Mouse (Mus musculus) thymus, postnatal 36 days (tissue): ENCODE results near the gene Ldha.
A peak's percentile ranks its signal among the peaks of the same experiment; 100 is the strongest.
"Not testable (repeated sequence)": the region's sequence is repeated elsewhere in the genome, so short reads cannot be mapped to it uniquely, and the experiment has no call there.

Source experiments
- DNase-seq, 2 experiments: peaks; one replicate each; pipeline ENCODE4 v3.0.0; 2022; ENCODE audit warnings: mixed read lengths in 2 of 2

Ldha gene

DNA sequence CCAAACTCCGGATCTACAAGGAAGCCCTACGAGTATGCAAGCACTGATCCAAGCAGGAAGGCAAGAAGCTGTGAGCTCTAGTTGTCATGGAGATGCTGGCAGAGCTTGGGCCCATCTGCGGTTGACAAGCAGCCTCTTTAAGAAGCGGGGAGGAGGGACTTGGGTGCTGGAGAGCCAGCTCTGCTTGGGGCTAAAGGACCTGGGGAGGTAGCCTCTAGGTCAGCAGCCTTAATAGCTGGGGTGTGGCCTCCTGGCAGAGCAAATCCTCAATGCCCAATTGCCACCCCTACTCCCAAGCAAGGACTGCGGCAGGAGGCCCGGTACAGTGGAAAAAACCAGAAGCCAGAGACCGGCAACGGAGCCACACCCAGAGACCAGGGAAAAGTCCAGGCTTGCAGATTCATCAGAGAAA, 2.4 kb upstream of the Ldha start:
- DNase-seq, result peak; percentile 53 to 72

DNA sequence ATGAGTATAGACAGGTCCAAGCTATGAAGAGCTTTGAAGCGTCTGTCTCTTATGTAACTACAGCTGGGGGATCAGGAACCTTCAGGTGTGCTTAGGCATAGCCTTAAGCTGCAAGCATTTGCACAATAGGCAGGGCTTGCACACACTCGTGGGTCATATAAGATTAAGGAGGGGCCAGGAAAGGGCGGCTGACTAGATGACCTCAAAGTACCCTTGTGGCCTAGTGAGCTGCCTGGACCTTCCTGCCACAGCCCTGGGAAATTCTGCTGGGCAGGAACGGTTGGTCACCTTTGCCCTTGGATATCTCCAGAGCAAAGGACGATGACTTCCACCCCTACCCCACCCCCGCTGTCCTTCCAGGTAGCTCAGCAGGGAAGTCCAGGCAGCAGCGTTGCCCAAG, 1.8 kb upstream of the Ldha start:
- no peak for DNase-seq

DNA sequence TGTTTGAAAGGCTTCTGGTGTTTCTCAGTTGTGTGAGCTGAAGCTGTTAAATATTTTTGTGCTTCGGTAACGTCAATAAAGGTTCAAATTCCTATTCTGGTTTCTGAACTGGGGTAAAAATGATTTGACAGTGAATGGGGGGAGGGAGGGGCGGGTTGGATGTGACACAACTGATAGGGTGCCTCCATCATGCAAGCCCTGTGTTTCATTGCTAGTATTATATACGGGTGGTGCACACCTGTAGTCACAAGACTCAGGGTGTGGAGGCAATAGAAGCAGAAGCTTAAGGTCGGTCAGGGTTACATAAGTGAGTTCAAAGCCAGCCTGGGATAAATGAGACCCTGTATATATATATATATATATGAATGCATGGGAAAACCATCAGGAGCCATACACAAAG, 1.4 kb upstream of the Ldha start:
- no peak for DNase-seq

DNA sequence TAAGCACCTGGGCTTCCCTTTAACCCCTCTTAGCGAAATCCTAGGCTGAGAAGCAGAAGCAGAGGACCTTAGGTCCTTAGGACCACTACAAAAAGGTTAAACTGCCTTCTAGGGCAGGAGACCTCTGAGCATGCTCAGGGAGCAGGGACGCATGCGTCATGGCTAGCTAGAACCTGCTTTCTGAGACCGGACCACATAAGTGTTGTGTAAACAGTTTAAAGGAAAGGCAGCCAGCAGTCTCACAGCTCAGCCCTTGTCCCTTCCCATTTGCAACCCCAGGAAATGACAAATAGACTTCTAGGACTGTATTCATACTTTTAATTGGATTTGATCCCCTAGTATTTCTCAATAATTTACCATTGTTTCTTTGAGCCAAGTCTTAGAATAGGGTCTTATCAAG, 949 bp upstream of the Ldha start:
- no peak for DNase-seq

DNA sequence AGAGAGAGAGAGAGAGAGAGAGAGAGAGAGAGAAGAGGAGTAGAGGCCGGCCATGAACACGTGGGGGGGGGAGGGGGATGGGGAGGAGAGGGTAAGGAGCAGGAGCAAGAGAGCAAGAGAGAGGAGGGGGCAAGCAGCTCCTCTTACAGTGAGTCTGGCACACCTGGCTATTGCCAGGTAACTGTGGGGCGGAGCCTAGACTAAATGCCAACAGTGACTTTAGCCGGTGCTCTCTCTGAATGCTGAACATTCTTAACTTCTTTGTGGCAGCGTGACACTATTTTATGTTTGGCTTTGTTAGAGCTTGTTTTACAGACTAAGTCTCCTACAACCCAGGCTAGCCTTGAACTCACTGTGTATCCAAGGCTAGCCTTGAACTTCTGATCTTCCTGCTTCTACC, 1.0 kb downstream of the Ldha start:
- no peak for DNase-seq

DNA sequence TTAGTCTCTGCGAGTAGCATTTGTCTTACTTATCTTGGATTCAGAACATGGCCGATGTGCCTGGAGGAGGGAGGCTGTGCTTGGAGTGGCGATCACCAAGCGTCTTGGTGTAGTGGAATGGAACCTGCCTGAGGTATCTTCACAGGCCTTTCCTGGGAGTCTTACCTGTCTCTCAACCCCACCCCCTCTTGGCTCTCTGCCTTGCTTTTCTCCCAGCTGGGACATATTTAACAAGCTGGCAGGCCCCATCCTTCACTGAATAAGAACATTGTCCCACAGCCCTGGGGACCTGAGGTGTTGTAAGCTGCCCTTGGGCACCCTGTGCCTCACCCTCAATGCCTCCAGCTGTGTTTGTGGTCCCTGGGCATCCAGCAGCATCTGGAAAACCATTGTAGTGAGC, 2.3 kb downstream of the Ldha start:
- no peak for DNase-seq

DNA sequence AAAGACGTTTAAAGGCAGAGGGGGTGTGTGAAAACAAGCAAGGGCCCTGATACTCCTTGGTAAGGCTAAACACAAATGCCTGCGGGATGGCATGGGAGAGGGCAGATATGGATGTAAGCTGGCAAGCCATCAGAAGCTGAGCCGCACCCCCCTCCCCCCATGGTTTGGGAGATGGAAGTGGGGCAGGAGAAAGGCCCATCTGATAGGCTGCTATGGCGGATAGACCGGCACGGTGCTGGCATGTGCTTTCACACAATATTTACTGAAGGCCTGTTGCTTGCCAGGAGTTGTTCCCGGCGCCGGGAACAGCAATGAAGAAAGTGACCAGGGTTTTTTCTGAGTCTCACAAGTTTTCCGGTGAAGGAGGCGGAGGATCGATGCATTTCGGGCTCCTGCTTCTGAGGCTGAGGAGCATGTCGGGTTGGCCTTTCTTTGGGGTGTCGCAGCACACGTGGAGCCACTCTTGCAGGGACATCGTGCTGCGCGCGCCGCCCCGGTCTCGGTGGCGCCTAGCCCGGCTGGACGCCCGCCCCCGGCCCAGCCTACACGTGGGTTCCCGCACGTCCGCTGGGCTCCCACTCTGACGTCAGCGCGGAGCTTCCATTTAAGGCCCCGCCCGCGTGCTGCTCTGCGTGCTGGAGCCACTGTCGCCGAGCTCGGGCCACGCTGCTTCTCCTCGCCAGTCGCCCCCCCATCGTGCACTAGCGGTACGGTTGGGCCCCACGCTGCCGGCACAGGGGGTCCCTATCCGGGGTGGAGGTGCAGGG, 4.1 kb downstream of the Ldha start:
- peak; percentile 92 to 93 for DNase-seq

DNA sequence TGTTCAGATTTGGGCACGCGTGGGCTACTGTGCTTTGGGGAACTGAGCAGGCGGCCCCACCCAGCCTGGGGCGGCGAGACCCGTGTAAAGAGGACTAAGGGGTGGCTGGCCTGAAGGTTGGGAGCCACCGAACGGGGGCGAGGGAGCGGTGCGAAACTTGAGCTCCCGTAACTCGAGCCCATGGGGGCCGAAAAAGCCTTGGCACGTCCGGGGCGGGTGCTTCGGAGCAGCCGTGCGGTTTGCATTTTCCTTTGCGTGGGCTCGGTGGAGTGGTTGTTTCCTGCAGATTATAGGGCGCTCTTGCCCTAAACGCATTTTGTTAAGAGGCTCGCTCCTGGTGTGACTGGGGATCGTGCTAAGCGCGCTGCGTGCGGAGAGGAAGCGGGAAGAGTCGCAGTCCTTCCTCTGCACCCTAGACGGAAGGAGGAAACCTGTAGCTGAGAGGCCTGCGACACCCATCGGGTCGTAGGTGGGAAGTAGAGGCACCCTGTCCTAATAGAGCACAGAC, 4.8 kb downstream of the Ldha start:
- peak; percentile 68 to 72 for DNase-seq

DNA sequence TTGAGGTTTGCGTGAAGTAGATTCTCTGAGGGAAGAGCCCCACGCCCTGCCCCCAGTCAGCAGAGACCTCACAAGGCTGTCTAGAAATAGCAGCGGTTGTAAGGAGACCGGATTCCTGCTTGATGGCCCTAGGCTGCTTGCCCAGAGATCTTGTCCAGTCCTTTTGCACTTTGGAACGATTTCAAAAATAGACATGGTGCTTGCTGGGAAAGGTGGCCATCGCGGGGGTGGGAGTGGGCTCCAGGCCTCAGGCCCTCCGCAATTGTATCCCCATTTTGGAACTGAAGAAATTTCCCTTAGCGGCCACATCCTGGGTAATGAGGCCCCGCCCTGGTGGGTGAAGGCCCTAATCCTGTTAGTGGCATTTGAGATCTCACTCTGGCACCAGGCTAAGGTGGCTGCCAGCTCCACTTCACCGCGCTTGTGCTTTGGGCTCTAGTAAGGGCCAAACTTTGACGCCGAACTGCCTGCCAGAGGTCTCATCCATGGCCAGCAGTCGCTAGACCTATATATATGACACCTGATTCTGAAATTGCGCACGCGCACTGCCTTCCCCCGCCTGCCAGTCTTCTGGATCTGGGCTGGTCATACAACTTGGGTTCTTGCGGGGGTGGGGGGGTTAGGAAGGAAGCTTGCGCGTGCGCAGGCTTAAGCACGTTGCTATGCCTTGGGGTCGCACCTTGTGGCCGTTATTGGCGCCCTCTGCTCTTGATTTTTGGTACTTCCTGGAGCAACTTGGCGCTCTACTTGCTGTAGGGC, 5.4 kb downstream of the Ldha start:
- peak; percentile 73 to 81 for DNase-seq

DNA sequence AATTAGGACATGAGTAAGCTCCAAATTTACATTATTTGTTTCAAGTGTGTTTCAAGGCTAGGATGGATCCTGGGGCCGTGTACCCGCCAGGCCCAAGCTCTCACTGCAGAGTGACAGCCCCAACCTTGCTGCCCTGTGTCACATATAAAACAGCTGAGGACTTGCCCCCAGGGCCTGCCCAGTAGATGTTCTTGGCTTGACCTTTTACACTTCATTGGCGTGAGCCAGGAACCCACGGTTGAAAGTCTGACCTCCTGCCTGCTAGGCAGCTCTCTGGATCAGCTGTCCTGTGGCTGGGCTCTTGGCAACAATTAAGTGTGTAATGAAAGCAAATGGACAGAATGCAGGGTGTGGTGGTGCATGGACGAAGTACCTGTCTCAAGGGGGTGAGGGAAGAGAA, 8.0 kb downstream of the Ldha start:
- no peak for DNase-seq

DNA sequence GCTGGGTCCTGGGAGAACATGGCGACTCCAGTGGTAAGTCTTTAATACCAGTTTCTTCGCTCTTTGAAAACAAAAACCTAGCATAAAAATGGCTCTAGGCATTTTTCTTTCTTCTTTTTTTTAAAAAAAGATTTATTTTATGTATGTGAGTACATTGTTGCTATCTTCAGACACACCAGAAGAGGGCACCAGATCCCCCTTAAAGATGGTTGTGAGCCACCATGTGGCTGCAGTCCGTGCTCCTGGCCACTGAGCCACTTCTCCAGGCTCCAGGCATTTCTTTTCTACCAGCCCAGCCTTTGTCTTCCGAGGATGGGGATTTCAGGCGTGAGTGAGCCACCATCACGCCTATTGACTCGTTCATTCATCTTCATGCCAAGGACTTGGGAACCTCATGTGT, 9.8 kb downstream of the Ldha start:
- no peak for DNase-seq

DNA sequence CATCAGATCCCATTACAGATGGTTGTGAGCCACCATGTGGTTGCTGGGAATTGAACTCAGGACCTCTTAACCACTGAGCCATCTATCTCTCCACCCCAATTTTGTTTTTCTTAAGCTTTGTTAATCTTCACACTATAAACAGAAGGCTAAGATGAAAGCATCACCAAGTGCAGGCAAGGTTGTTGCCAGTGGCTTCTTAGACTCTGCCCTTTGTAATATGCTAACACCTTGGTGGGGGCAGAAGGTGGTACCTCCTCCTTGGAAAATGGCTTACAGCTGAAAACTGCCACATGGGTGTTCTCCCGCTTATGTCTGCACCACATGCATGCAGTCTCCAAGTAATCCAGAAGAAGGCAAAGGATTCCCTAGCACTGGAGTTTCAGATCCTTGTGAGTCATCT, 11.4 kb downstream of the Ldha start:
- no peak for DNase-seq

DNA sequence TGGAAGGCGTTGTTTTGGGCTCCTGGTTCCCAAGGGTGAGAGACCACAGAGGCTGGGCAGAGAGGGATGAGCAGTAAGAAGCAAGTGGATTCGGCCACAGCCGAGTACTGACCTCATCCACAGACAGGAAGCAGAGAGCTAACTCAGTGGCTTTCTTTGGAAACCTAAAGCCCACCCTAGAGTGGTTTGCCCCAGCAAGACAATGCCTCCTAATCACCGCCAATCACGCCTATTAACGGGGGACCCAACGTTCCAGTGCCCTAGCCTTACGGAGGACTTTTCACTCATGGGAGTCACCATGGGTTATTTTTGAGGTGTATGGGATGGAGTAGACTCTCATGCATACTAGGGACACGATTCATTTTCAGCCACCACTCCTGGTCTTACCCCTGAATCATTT, 12.1 kb downstream of the Ldha start:
- DNase-seq, result no peak

DNA sequence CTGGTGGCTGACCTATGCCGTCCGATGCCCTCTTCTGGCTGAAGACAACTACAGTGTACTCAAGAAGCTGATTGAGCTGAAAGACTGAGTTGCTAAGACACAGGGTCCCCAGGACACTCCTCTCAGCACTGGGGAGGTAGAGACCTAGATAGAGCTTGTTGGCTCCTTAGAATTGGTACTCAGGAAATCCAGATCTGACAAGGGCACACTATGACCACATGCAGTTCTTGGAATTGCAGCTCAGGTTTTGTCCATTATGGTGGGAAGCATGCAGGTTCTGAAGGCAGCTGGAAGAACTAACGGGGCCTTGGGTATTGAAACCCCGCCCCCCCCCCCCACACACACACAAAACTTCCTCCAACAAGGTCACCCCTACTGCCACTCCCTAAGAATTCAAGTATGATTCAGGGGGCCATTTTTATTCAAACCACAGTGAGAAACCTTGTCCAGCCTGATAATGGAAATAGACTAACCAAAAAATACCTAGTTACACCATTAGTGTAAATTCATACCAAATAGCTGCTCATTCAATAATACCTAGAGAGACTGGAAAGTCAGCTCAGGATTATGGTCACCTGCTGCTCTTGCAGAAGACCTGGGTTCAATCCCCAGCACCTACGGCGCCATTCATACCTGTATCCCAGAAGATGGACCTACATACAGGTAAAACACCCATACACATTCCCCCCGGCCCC, 14.7 kb downstream of the Ldha start:
- no peak for DNase-seq

DNA sequence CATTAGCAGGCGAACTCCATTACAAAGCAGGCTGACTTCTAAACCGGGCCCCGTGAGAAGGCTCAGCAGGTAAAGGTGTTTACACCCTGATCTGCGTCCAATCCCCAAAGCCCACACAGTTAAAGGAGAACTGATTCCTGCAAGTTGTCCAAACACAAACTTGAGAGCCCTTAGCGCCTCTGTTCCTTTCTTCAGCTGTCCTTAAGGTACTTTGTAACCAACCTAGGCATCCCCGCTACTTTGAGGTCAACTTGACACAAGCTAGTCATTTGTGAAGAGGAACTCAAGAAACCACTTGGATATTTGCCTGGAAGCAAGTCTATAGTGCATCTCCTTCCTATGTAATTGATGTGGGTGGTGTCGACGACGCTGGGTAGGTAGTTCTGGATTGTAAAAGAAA, 16.2 kb downstream of the Ldha start:
- no peak for DNase-seq

DNA sequence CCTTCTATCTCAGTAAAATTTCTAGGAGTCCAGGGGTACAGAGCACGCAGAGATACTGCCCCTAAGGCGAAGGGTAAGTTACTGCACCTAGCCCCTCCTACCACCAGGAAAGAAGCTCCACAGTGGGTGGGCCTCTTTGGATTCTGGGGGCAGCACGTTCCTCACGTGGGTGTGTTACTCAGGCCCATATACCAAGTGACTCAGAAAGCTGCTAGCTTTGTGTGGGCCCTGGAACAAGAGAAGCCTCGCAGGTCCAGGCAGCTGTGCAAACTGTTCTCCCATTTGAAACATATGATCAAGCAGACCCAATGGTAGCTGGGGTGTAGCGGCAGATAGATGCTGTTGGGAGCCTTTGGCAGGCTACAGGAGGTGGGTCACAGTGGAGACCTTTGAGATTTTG, 17.8 kb downstream of the Ldha start:
- no peak for DNase-seq

DNA sequence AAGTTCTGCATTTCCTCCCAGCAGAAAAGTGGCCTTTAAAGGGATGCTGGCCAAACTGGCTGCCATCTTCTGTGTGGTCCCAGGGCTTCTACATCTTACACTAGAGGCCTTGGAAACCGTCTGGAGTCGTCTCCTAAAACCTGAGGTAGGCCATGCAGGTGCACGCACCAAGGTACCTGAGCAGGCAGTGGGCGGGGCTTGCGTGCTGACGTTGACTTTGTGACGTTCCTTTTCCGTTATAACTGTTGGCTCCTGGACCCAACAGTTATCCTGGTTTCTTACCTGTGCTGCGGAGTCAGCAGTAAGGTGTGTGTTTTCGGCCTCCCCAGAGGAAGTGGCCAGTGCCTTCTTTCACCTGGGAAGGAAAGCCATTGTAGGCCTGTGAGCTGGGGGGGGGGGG, 19.7 kb downstream of the Ldha start, which contains the start of gene Ldhc:
Gene Ldhc, plus strand, starts transcription at position 208 of the 400 bp plus-strand sequence.
- DNase-seq, result no peak

DNA sequence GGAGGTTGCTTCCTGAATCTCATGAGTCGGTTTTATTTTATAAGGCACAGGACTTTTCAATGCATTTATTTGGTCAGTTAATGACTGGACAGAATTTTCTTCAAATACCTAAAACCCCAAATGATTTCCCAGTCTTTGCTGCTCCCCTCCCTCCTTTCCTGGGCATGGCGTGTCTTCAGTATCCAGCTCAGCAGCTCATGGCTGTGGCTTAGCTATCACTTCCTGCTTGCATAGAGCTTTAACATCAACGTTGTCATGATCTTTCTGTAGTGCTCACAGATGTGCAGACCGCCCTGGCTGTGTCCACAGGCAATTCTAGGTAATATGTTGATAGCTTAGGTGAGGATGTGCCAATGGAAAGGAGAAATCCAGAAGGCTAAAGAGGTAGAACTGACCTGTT, 30.7 kb downstream of the Ldha start:
- DNase-seq, result no peak

DNA sequence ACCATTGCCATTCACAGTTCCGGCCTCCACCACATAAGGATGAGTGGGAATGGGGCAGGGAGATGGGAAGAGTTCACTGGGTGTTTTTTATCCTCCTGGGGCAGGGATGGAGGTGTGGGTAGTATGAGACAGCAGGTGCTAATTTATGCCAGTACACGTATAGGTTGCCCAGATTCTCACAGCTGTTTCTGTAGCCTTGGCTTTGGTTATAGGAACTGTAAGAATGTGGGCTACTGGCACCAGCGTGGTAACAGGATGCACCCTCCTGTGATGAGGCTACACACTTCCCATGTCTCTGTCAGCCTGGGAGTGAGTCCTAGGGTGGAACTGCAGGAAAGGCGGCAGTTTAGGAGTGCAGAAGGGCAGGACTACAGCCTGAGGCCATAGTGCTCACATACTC, 35.6 kb downstream of the Ldha start:
- DNase-seq, result no peak

DNA sequence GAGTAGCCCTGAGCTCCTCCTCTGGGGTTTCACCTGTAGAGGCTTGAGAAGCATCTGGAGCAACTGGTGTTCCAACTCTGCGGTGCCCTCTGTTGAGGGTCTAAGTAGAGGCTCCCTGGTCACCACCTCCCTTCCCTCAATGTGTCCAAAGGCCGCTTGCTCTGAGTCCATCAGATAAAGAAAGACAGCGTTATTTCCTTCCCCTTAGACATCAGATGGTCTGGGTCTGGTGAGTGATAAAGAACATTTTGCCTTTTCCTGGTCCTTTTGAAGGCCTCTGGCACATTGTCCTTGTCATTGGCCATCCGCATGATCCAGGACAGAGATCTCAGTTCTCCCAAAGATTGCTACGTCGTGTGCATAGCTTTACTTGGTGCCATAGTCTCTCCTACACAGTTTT, 36.0 kb downstream of the Ldha start:
- no peak for DNase-seq

DNA sequence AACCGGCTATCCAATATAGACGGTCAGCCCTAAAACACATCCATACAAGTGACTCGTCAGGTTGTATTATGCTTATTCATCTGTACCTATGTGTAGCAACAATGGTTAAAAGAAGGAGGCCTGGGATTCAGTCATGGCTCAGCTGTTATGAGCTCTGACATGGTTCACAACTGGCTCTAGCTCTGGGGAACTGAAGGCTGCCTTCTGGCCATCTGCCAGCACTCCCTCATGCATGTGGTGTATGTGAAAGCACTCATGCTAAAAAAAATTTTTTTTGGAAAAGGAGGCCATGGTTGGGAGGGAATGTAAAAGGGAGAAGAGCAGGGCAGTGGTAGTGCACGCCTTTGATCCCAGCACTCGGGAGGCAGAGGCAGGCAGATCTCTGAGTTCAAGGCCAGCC, 38.6 kb downstream of the Ldha start:
- no peak for DNase-seq

DNA sequence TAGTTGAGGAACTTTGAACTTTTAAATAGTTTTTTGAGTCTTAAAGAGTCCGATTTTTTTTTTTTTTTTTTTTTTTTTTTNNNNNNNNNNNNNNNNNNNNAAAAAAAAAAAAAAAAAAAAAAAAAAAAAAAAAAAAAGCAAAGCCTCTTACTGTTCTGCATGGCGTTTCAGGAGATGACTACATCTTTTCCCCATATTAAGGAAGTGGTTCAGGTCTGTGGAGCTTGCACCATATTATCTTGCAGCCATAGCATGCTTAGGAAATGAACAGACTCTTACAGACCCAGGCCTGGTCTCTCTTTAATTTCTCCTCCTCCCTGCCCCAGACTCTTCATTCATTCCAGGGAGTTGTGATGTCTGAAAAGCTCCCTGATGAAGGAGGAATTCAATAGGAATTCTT, 39.7 kb downstream of the Ldha start:
- no peak for DNase-seq

DNA sequence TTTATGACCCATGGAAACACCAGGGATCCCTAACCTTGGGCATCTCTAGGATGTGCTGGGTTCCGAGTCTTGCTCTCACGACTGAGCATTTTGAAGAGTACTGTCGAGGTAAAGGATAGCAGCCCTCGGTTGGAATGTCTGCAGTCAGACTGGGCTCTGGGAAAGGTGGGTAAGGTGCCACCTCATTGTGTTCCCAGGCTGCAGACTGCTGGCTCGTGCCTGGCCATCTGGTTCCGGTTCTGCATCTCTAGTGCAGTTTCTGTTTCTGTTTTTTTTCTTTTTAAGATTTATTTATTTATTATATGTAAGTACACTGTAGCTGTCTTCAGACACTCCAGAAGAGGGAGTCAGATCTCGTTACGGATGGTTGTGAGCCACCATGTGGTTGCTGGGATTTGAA, 40.7 kb downstream of the Ldha start:
- not testable (repeated sequence) for DNase-seq

DNA sequence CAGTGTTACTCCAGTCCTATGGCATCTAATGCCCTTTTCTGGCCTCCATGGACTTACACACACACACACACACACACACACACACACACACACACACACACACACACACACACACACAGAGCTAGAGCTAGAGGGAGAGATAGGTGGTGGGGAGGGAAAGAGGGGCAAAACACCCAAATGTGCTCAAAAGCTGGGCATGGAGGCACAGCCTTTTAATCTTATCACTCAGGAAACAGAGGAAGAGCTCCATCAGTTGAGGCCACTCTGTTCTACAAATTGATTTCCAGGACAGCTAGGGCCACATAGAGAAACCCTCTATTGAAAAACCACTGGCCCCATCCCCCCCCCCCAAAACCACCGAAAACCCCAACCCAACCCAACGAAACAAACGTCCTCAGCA, 42.0 kb downstream of the Ldha start:
- DNase-seq, result no peak
